Mouse (Mus musculus) layer of hippocampus, adult 8-10 months (tissue): Measurements from ENCODE around the gene Cd27. TPM values are rescaled to one million over a fixed set of nuclear protein-coding genes. Genes with fewer than 3 reads are reported as not detected.

Experiments used
- DNase-seq, 2 experiments: peaks; one replicate each; pipeline ENCODE4 v3.0.0; 2022; ENCODE audit warnings: low spot score in 2 of 2
- microRNA-seq, 2 experiments: library from miRNA; unstranded; fragments of <30 nt; microRNA quantifications; one replicate each; pipeline ENCODE4 v1.2.0; 2022
- total RNA-seq, 4 experiments: library from RNA; stranded (reverse); gene quantifications; 2 replicates each; pipeline ENCODE4 v1.2.4; 2022

The Cd27 gene
- total RNA-seq, 4 experiments from 2014 or later: not detected

DNA sequence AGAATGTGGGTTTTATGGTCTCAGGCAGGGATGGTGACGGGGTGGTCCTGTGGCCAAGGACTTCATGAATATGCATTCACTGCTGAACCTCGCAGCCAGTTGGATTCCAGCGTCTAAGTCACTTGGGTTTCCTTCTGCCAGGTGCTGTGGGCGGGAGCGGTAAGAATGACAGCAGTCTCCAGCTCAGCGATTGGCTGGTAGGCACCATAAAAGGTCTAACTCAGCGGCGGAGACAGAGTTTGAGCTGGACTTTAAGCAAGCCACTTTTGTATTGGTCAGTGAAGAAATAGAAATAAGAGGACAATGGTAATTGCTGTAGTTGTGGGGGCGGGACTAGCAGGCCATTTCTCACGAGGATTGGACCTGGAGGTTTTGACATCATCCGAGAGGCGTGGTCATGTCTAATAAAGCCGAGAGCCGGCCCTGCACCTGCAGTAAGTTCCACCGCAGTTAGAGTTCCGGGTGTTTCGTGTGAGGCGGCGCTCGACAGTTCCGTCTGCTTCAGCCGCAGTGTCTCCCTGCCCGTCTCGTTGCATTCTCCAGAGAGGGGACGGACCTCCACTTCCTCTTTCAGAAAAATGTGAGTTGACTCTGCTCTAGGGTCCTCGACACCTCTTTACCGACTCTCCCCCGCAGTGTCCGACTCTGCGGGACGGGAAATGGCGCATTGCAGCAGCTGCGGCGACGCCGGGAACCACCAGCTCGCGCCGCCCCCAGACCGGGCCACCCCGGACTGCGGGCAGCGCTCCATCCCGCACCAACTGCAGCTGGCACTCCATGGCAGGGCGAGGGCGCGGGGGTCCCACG, 21.5 kb downstream of the Cd27 start, which contains the start of gene Vamp1:
Vamp1 (plus strand) TSS at position 404 of the 807 bp plus-strand sequence.
- peak; percentile 96 for DNase-seq

DNA sequence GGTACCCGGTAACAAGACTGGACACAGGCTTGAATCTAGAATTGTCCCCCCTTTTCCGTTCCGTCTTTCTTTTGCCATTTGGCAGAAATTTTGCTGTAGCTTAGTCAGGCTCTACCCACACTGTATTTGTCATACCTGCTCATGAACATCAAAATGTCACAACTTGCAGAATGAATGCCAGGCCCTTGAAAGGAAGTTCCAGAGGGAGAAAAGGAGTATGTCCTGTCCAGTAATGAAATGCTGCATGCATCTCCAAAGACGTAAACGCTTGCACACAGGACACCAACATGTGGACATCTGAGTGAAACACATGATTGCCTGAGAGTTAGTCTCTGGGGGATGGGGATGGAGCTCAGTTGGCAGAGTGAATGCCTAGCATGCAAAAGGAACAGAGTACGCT, 23.1 kb downstream of the Cd27 start:
- no peak for DNase-seq

DNA sequence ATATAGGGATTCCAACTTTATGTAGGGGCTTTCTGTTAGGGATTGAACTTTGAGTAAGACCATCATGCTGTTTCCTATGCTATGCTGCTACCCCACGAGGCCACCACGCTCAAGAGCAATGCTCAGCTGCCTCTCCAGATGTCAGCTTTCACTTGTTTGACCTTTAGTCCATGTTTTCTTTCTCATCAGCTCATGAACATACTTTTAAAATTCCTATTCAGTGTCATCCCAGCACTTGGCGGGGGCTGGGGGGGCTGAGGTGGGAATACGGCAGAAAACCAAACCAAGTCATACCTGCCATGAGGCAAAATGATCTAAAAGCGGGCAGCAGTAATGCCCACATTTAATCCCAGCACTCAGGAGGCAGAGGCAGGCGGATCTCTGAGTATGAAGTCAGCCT, 23.7 kb downstream of the Cd27 start:
- no peak for DNase-seq

DNA sequence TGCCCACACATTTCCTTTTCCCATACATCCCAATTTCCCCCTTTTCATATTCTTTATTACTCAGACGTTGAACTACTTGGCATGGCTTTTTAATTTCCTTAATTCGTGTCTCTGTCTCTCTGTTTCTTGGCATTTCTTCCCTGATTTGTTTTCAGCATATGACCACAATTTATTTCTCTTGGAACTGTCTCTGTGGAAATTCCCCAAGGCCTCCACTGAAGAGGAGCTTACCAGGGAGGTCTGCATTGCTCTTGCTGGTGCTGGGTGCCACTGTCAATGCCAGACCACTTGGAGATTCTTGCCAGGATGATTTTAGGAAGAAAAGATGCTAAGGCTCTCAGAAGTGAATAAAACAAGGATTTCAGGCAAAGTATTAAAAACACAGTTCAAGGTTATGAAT, 24.2 kb downstream of the Cd27 start:
- DNase-seq: no peak

DNA sequence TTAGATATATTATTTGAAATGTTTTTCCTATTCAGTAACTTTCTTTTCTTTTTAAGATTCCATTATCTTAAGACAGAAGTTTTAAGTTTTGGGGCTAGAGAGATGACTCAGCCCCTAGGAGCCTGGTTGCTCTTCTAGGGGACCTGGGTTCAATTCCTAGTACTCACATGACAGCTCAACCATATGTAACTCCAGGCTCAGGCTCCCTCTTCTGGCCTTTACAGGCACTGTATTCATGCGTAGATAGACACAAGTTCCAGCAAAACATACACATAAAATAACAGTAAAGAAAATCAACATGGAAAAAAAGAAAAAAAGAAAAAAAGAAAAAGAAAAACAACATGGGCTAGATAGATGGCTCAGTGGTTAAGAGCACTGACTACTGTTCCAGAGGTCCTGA, 26.4 kb downstream of the Cd27 start:
- DNase-seq: no peak

DNA sequence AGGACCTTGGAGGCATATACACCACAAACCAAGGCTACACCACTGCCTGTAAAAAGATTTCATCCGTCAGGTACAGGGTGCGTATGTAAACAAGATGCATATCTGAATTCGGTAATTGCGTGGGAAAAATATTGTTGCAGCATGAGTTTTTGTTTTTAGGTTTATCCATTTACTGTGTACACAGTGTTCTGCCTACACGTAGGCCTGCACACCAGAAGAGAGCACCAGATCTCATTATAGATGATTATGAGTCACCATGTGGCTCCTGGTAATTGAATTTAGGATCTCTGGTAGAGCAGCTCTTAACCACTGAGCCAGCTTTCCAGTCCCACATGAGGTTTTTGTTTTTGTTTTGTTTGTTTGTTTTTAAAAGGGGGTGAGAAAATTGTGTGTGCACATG, 39.6 kb downstream of the Cd27 start:
- DNase-seq: no peak

DNA sequence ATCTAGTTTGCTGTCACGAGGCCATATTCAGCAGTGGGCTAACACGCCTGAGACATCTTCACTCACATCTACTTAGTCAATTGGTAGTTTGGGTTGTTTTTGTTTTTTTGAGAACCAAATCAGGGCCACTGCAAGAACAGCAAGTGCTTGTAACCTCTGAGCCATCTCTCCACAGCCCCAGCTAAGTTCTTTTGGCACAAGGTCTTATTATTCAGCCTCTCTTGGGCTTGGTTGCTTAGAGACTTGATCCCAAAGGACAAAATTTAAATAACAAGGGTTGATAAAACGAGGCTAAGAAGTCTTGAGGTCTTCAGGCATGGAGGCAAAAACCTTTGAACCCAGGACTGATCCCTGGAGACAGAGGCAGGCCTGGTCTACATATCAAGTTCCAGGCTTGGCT, 40.5 kb downstream of the Cd27 start:
- no peak for DNase-seq

DNA sequence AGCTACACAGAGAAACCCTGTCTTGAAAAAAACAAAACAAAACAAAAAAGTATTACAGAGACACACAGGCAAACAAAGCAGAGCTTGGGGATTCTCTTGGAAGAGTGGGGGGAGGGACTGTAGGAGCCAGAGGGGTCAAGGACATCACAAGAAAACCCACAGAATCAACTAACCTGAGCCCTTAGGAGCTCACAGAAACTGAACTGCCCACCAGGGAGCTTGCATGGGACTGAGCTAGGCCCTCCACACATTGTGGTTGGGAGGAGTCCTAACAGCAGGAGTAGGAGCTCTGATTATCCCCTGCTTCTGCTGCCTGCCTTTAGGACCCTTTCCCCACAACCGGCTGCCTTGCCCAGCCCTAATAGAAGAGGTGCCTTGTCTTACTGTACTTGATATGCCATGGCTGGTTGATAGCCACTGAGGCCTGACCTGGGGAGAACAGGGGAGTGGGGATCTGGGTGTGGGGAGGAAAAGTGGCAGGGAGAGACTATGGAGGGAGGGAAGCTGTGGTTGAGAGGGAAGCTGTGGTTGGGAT, 41.2 kb downstream of the Cd27 start:
- DNase-seq: no peak

DNA sequence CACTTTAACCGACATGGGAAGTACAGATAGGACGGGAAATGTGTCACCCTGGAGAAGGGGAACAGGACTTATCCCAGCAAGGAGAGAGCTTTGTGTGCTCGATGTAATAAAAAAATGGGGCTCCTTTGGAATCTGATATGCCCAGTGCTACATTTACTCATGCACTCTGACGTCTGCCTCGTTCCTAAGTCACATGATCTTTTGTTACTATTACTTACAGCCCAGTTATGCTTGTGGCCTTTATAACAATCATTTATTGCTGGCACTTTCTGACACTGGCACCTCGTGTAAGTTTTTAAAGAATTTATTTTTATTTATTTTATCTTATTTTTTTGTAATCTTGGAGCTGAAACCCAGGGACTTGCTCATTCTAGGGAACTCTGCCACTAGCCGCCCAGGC, 43.4 kb downstream of the Cd27 start:
- DNase-seq: no peak

DNA sequence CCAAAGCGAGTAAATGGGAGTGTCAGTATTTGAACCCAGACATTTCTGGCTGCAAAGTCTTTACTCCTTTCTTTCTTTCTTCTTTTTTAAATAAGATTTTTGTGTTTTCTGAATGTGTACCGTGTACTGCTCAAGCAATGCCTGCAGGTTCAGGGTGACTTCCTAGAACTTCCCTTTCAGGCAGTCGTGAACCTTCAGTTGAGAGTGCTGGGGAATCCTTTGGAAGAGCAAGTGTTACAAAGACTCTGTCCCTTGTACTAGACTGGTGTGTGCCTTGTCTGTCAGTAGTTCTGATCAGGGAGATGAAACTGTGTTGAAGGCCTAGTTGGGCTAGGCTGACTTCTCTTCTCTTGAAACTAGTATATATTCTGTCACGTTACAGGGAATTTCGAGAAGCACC, 44.0 kb downstream of the Cd27 start:
- no peak for DNase-seq

DNA sequence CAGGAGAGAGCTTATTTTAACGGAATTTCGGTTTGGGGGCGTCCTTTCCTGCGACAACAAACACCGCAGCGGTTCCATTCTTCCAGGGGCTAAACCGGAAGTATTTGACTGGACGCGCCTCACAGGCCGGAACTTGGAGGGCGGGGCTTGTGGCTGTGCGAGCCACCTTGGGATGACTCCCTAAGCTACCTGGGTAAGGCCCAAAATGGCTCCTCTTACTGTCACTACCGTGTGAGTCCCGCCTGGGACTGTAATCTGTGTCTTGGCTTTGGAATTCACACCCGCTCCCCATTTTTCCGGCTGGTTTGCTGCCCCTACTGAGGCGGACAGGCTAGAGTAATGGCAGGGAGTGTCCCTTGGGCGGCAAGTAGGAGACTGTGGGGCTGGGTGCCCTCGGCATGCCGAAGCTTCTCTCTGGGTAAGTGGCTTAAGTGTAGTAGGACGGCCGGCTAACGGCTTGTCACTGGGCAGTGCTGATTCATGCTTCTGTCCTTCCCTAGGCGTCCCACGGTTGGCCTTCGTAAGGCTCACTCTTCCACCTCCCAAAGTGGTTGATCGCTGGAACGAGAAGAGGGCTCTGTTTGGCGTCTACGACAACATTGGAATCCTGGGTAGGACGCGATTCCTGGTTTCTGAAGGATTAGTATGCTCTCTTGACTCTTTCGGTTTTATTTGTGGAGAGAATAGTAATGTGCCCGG, 44.6 kb downstream of the Cd27 start:
- DNase-seq: peak; percentile 89

DNA sequence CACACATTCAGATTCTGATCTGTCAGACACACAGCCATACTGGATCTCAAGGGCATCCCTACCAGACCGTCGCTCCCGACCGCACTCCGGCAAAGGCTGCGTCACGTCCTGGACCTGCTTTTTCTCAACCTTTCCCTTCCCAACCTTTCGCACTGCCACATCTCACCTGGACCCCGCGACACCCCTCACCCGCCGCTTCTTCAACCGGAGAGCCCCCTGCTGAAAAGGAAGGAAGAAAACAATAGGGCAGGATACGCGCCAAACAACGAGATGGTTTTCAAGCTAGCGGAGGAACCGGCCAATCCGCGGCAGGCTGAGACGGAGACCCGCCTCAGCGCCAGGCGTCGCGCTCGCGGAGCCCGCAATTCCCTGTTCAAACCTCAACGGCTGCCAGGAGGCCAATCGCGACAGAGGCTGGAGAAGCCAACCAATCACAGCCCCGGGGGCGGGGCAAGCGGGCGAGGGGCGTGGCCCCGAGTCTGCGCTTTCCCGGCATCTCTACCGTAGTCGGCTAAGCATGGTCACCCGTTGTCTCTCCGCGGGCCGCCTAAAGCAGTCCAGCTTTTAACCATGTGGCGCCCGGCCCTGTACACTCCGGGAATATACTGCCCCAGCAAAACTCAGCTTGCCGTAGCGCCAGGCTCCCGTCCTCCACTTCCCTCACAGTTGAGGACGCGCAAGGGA, 45.3 kb downstream of the Cd27 start, which contains the start of the genes Ncapd2 and Mrpl51:
Ncapd2 (minus strand) TSS at position 370 of the 684 bp plus-strand sequence.
Mrpl51 (plus strand) TSS at position 470 of the 684 bp plus-strand sequence.
- DNase-seq: peak; percentile 96 to 97

DNA sequence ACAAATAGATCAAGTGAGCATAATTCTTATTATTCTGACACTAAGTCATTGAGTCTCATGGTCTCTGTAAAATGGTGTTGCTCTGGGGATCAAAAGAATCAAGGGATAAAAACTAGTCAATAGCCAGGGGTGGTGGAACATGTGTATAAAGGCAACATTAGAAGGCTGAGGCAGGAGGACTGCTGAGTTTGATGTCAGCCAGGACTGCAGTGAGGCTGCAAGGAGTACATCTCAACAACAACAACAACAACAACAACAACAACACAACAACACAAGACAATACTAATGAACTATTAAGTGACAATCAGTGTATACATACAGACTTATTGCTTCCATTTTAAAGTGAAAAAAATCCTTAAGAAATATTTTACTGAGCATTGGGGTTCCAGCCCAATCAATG, 46.0 kb downstream of the Cd27 start:
- DNase-seq: no peak

DNA sequence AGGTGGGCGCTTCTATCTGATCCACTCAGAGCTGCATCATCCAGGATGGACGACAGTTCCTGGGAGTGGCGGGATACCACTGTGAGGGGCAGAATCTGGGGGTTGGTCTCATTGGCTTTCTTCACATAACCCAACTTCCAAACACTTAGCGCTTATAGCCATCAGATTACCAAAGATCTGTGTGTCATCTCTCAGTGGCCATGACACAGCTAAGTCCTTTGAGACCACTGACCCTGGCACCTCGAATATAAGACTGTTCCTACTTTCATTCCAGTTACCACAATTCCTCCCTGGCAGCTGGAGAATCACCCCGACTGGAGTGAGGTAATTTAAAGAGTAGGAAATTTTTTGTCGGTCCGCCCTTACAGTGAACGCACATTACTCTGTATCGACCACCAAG, 50.6 kb downstream of the Cd27 start:
- no peak for DNase-seq

Small RNA genes lying within 50 kb of the gene (microRNA-seq; reads per million reads assigned to microRNA genes)
- gene Mir3098 (0.64 to 1.0 reads per million in 2 experiments), gene Mir8113 (0 reads per million in 2 experiments)

Other genes with a start within 250 kb of the Cd27 start
- gene Pianp, start 240.3 kb downstream of the Cd27 start, total RNA-seq: 100 to 1,000 TPM; 115 to 179 (median 146) TPM
- gene Zfp384, start 227.9 kb downstream of the Cd27 start, total RNA-seq: 10 to 100 TPM; 44.6 to 54.5 (median 50.6) TPM
- gene Ing4, start 197.2 kb downstream of the Cd27 start, total RNA-seq: 10 to 100 TPM; 50.1 to 63.5 (median 55.4) TPM
- 10 to 100 TPM; 12.8 to 20.9 (median 15.6) TPM for gene Acrbp, start 187.3 kb downstream of the Cd27 start, total RNA-seq
- gene Lpar5, start 169.1 kb downstream of the Cd27 start, total RNA-seq: 1 to 10 TPM in 3 of 4 experiments, under 1 TPM in 1; 0.23 to 3.9 (median 1.9) TPM
- gene Chd4, start 141.0 kb downstream of the Cd27 start, total RNA-seq: 100 to 1,000 TPM; 159 to 187 (median 175) TPM
- gene Nop2, start 105.1 kb downstream of the Cd27 start, total RNA-seq: 10 to 100 TPM; 33.0 to 33.9 (median 33.5) TPM
- gene Iffo1, start 91.8 kb downstream of the Cd27 start, total RNA-seq: 10 to 100 TPM; 67.2 to 78.4 (median 74.4) TPM
- 1,000 to 10,000 TPM; 2,500 to 2,996 (median 2,728) TPM for gene Gapdh, start 70.5 kb downstream of the Cd27 start, total RNA-seq
- gene Ncapd2, start 45.3 kb downstream of the Cd27 start, total RNA-seq: 10 to 100 TPM; 21.7 to 33.4 (median 23.7) TPM
- 10 to 100 TPM; 63.7 to 67.8 (median 64.6) TPM for gene Mrpl51, start 45.2 kb downstream of the Cd27 start, total RNA-seq
- 100 to 1,000 TPM in 1 of 4 experiments, 10 to 100 TPM in 3; 80.8 to 101 (median 90.5) TPM for gene Vamp1, start 21.5 kb downstream of the Cd27 start, total RNA-seq
- 1 to 10 TPM; 4.0 to 6.8 (median 5.0) TPM for gene Tapbpl, start 5.2 kb downstream of the Cd27 start, total RNA-seq
- under 1 TPM in 2 of 4 experiments, not detected in 2; 0.20 to 0.31 TPM for gene Tuba3a, start 49.0 kb upstream of the Cd27 start, total RNA-seq
- 10 to 100 TPM in 2 of 4 experiments, 1 to 10 TPM in 2; 8.1 to 16.8 (median 11.5) TPM for gene Ltbr, start 76.9 kb upstream of the Cd27 start, total RNA-seq
- 1 to 10 TPM; 4.3 to 5.6 (median 5.3) TPM for gene Scnn1a, start 83.6 kb upstream of the Cd27 start, total RNA-seq
- gene Tnfrsf1a, start 112.4 kb upstream of the Cd27 start, total RNA-seq: 10 to 100 TPM; 11.0 to 36.7 (median 21.8) TPM
- under 1 TPM in 1 of 4 experiments, not detected in 3; 0.12 TPM for gene Plekhg6, start 143.8 kb upstream of the Cd27 start, total RNA-seq